Mouse (Mus musculus) urinary bladder, postnatal 36 days (tissue): ENCODE measurements around the gene Zw10.

ENCODE experiments used
- DNase-seq, 2 experiments: peaks; one replicate each; pipeline ENCODE4 v3.0.0; 2022; ENCODE audit warnings: low spot score in 2 of 2, mixed read lengths in 1 of 2

Zw10 gene

DNA sequence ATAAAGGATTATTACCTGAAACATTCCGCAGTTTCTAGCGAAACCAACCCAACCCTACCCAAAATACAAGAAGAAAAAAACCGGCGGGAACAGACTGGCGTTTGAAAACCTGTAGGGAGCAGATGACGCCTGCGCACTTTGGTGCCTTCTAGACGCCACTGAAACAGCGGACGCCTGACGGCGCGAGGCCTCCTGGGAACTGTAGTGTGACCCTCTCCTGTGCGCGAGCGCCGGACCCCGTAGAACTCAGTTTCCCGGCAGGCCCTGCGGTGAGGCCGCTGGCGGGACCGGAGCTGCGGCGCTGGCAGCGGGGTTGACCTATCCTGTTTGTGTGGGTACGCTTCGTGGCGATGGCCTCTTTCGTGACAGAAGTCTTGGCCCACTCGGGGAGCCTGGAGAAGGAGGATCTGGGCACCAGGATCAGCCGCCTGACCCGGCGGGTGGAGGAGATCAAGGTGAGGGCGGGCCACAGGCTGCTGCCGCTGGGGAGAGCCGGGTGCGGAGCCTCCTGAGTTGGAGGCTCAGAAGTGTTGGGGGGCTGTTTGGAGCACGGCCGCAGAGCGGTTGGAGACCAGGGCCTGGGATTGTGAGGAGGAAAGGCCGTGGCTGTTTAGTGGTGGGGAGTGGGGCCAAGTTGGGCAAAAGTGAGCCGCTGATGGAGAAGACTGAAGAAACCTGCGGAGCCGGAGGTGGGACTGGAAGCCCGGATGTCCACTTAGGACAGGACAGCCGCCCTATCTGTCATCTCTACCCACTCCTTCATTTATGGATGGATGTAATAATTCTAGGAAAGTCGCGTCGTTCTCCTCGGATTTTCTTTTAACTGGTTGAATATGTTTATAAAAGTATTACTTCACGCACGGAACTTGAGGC, at the start of gene Zw10:
TSS of gene Zw10 (plus strand) at position 281 of the 873 bp plus-strand sequence.
- peak; percentile 86 to 93 for DNase-seq

DNA sequence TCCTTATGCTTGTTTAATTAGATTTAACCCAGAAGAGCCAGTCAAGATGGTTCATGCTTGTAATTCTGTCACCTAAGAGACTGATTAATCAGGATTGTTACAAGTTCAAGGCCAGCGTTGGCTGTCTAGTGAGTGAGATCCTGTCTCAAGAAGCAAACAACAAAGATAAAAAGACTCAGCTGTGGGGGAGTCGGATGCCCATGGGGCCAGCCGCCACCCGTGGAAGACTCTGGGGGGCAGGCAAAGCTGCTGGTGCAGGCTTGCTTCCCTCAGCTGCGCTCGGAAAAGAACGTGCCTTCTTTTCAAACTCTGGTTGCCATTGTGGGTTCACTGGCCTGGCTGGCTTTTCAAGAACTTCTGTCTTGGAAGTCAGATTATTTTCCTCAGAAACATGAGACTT, 39.6 kb upstream of the Zw10 start:
- DNase-seq = no peak

DNA sequence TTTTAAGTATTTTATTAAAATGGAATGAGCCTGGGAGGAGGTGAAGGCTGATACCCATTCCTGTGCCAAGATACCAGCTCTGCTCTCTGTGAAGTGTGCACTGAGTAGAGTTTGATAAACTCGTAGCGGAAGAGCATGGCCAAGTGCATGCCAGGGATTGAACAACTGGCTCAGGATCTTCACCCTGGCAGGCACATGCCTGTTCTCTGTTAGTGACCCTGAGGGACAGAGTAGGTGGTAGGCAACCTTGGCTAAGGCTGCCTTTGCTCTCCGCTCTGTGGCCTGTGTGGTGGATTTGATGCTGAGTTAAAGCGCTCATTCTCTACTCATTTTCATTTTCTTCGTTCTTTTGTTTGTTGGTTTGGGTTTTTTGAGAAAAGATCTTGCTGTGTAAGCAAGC, 34.1 kb upstream of the Zw10 start:
- DNase-seq = no peak

DNA sequence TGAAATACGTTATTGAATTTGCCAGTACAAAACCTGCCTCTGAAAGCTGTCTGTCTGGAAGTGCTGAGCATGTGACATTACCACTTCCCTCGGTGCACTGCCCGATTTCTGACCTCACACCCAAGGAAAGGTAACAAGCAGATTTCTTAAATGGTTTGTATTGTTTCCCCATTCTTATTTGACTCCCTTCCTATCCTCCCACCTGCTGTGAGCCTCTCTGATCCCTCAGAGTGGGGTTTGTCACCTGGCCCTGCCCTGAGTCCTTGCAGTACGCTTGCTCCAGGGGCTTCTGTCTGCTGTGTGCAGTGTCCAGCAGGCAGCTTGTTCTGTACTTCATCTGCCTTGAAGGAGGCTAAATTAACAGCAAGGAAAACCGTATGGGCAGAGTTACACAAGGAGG, 31.5 kb upstream of the Zw10 start:
- no peak for DNase-seq

DNA sequence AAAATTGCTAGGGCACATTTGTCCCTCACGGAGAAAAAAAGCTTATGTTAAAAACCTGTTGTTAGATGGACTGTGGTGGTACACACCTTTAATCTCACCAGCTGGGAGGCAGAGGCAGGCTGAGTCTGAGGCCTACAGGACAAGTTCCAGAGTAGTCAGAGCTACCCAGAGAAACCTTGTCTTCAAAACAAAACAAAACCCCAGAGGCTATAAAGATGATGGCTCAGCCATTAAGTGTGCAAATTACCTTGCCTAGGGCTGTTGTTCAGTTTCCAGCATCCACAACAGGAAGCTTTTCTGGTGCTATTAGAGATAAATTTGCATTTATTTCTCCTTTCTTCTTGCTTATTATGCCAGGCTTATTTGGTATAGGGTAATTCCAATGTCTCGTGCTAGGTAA, 30.9 kb upstream of the Zw10 start:
- DNase-seq = no peak

DNA sequence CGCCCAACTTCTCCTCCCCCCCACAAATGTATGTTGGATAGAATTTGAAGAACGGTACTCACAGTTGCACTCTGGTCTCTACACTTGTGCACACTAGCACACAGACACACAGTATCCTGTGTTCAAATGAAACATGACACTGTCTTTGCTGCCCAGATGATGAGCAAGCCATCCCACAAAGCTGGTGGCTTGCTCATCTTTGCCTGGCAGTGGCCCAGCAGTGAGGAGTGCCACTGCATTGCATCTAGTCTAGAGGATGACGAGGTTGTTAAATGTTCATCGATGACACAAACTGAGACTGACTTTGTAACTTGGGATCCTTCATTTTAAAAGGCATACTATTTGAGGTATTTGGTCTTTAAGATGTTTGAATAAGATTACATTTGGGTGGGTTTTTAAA, 20.6 kb upstream of the Zw10 start:
- no peak for DNase-seq

DNA sequence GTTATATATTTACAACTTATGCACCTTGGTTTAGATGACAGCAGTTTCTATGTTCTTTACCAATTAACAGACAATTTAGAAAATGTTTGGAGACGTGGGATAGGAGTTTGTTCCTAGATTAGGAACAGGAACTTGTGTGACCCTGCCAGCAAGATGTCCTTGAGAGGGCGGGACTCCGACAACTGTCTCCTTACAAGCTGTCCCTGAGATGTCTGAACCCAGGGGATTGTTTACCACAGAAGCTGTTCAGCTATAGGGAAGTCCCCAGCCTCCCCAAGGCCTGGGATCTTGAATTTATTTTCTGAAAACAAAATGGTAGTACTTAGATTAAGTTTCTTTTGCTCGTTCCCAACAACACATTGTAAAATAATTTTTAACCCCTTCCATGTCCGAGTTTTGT, 4.5 kb upstream of the Zw10 start:
- DNase-seq = no peak

DNA sequence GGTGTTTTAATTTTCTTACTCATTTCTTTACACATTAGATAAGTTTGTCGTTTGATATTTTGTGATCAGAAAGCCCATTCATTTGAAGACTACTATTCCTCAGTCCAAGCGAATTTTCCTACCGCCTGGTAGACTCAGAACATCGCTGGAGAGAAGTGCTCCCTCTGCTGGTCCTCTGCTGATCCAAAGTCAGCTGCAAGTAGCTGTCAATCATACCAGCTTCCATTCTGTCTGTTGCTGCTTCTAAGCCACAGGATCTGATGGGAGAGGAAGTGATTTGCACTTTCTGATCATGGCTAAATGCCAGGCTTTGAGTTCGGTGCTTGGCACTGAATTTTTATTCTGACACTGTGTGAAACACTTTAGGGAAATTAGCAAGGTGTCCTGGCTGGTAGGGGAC, 4.1 kb upstream of the Zw10 start:
- peak; percentile 33 to 64 for DNase-seq

DNA sequence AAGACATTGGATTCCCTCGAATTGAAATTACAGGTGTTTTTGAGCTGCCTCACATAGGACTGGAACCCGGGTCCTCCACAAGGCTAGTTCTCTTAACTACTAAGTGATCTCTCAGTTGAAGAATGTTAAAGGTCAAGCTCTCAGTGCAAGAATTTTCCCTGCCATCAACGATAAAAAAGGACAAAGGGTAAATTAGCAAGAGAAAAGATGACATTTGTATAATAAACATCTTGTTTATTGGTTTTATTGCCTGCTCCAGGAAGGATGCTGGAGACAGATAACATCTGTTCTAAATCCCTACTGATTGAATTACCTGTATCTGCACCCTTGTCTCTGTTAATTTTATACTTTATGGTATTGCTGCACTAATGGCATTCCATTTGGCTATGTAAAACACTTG, 1.4 kb upstream of the Zw10 start:
- no peak for DNase-seq

DNA sequence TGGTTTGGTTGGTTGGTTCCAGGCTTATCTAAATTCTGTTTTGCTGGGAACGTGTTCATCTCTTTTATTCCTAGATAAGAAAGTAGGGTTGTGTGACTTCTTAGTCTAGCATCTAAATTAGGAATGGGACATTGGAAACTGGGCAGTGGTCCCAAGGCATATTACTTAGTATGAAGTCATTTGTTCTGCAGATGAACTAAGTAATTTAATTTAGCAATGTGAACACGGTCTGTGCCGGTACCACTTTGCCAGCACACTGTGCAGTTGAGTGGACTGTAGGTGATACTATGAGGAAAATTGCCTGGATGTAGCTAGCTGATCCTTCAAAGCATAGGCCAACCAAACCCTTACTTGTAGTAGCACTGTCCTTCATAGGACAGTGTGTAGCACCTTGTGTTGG, 21.4 kb downstream of the Zw10 start:
- DNase-seq = no peak

DNA sequence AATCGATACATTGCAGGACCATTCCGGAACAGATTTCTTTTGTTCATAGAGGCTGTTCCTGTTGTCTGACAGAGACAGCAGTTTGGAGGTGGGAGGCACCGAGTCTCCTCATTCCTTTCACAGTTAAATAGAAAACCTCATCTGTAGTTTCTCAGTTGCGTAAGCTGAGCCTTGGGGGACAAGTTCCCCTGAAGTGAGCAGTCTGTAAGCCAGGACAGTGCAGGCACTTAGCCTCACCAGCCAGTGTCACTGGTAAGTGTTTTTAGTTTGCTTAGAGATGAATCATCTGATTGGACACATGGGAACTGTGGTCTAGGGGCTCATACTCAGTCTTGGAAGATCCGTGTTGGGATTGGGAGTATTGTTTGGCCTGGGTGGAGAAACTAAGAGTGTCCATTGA, 25.7 kb downstream of the Zw10 start, which contains the start of gene Tmprss5:
TSS of gene Tmprss5 (plus strand) at position 154 of the 400 bp plus-strand sequence.
- no peak for DNase-seq

DNA sequence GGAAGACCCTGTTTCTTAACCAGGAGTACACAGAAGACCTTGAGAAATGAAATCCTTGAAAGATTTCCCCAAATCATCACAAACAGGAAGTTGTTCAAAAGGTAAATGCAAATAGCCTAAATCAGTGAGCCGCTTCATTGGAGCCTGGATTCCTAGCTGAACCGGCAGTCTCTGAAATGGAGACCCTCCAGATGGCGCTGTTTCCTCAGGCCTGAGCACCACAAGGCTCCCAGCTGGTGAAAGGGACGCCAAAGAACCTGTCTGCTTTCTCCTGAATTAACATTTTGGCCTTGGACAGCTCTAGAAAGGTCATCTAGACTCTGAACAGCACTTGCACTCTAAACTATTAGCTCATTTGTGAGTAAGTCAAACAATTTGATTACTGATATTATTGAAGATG, 26.1 kb downstream of the Zw10 start:
- DNase-seq = peak; percentile 49 to 50

DNA sequence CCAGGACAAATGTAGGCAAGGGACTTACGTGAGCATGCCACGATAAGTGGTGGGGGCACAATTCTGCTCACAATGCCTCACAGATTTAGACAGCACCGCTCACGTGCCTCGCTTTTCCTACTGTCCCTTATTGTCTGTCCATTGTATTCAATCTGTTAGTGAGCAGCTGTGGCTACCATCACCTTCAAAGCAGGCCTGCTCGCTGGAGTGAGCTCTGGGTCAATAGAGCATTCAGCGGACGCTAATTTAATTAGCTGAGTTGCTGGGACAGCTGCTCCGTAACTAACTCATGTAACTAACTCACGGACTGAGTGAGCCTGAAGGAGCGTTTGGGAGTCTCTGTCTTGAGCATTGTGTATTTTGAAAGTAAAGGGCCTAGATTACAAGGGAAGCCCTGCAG, 31.9 kb downstream of the Zw10 start:
- no peak for DNase-seq

DNA sequence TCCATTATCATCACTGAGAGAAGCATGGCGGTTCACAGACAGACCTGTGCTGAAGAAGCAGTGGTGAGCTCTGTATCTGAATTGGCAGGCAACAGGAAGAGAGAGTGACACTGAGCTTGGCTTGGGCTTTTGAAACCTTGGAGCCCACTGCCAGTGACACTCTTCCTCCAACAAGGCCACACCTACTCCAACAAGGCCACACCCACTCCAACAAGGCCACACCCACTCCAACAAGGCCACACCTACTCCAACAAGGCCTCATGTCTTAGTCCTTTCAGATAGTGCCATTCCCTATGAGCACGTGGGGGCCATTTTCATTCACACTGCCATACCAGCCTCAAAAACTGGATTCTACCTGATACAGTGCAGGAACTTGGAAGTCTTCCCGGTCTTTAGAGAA, 43.5 kb downstream of the Zw10 start:
- DNase-seq = no peak

DNA sequence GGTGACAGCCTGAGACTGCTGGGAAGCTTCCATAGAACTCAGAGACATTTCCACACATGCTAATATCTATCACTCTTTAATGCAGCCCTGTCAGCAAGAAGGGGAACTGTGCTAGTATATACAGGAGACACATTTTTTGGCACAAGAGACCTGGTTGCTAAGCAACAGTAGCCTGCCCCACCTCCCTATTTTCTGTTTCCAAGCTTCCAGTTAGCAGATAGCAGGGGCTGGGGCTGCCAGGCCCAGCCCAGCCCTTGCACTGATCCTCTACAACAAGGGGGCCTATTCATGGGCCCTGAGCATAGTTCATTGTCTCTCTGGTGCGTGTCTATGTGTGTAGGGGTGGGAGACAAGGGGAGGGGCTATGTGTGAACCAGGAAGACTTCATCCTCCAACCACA, 46.9 kb downstream of the Zw10 start:
- DNase-seq = no peak

DNA sequence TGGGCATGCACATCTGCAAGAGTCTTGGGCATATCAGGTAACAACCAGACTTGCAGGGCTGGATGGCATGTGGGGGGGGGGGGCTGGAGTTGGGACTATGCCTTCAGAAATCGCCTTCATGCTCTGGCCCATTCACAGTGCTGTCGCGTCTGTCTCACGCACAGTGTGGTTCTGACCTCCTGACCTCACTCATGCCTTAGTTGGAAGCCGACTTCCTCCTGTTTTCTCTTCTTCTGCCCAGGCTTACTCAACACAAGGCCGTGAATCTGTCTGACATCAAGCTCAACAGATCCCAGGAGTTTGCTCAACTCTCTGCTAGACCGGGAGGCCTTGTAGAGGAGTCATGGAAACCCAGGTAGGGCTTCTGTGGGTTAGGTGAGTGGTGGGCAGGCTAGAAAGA, 53.7 kb downstream of the Zw10 start:
- DNase-seq = no peak

DNA sequence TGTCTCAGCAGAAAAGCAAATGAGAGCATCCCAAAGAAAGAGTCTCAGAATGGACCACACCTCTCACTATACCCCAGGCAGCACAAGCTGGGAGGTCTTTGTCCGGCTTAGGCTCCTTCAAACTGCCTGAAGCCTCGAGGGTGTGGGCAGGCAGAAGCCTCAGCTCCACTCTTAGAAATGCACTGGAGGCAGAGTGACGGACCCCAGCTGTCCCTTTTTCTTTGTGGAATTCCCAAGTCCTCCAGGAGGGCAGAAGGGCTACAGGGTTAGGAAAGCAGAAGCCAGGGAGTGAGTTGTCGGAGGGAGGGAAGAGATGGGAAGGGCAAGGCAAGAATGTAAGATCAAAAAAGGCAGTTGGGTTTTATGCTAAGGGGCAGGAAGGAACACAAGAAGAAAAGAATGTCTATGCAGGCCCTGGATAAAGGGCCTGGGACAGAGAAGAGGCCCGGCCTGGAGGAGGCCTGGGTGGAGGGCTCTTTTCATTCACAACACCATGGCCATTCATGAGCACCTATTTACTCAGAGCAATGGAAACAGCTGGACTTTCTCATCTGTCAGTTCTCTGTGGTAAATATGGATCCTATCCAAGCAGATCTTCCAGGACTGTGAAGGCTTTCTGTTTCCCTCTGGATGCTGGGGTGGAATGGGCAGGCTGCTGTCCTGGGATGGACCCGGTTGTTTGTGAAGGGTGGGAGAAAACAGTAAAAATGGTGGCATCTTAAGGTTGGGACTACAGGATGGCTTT, 55.2 kb downstream of the Zw10 start:
- no peak for DNase-seq

DNA sequence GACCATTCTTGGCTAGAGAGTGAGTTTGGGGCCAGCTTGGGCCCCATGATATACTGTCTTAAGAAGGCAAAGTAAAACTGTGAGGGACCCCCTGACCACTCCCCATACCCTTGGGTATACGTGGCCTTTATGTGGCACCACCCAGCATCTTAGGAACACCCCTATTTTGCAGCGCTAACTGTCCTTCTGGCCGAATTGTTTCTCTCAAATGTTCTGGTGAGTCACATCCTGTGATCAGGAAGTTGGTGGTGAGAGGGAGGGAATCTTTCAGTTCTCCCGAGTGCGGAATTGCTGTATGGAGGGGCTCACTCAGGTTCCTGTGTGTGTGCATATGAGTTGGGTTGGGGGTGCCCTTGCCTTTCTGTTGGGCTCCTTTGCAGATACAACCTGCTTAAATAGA, 55.9 kb downstream of the Zw10 start:
- no peak for DNase-seq

DNA sequence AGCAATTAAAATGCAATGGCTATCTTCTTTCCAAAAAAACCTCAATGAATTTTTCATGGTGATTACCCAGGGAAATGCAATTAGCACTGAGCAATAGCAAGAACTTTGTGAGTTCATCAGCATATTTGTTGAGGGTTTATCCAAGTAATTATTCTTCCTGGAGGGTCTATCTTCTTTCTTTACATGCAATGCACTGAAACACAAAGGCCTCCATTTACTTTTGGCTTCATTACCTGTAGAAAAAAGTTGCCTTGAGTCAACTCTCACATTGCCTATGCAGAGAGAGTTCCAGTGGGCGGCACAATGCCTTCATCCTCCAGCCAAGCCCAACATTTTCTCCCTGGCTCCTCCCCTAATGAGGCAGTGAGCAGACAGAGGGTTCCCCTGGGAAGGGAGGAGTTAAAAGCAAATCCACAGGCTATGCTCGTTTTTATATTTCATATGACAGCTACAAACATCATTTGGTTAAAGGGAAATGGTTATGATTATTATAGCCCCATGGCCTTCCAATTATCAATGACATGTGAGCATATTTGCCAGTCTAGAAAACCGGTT, 62.9 kb downstream of the Zw10 start:
- DNase-seq = no peak

DNA sequence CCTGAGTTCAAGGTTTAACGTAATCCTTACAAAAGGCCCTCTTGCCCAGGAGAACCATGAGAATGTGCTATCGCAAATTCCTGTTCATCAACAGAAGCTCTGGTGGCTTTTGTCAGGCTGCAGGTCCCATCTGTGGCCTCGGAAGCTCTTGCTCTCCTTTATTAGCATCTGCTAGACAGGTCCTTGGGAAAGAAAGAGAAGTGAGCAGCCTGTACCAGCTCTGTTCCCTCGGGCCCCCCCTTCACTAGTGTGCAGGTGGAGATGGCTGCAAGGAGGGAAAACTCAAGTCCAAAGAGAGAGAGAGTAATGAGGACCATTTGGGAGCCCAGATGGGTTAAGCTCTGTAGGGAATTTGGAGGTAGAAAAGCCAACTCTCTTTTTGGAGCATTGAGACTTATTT, 64.3 kb downstream of the Zw10 start:
- no peak for DNase-seq

DNA sequence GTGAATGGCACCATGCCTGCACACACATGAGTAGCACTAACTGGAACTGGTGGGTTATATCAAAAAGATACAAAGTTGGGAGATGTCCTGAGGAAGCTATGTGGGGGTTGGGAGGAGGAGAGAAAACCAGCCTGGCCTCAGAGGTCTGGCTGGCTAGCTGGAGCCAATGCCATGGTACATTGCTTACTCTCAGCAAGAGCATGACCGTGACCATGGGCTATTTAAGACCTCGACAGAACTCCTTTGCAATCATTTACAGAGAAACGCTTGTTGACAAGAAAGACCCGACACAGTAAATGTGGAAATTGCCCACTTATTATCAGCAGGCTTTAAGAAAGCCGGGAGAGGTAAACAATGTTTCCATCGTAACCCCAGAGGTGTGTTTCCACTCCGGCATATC, 70.3 kb downstream of the Zw10 start:
- DNase-seq = no peak
